Mouse (Mus musculus) liver, adult 2 months (tissue): ENCODE measurements around the gene 4933427D14Rik. TPM values are rescaled to one million over a fixed set of nuclear protein-coding genes. Genes with fewer than 3 reads are reported as not detected.

Source experiments
- DNase-seq: peaks from one replicate; pipeline ENCODE4 v3.0.0-alpha.2; 2011; ENCODE audit warnings: low read depth, low spot score; ENCODE audit errors: extremely low read depth
- H3K27ac ChIP-seq: fragments of 200-500 bp; replicated peaks from 2 replicates; pipeline ENCODE4 v1.5.1; 2012; ENCODE audit warnings: low read depth, mild to moderate bottlenecking, control low read depth, inconsistent platforms, low read length; ENCODE audit not compliant: insufficient read depth
- H3K27me3 ChIP-seq: fragments of 200-500 bp; 2 replicates; pipeline ENCODE4 v1.6.1; 2012; ENCODE audit warnings: mild to moderate bottlenecking, moderate library complexity, low read length, inconsistent platforms; ENCODE audit not compliant: control insufficient read depth, insufficient read depth
- H3K36me3 ChIP-seq: fragments of 200-500 bp; 2 replicates; pipeline ENCODE4 v1.6.1; 2012; ENCODE audit warnings: low read length, inconsistent platforms; ENCODE audit not compliant: control insufficient read depth, insufficient read depth
- H3K4me1 ChIP-seq: fragments of 200-500 bp; 2 replicates; pipeline ENCODE4 v1.6.1; 2011; ENCODE audit warnings: low read length; ENCODE audit not compliant: control insufficient read depth, insufficient read depth
- H3K4me3 ChIP-seq: fragments of 200-500 bp; 2 replicates; pipeline ENCODE4 v1.5.1; 2011; ENCODE audit warnings: low read depth, mild to moderate bottlenecking, control low read depth, low read length, moderate library complexity; ENCODE audit not compliant: insufficient read depth
- H3K79me2 ChIP-seq: fragments of 200-500 bp; 2 replicates; pipeline ENCODE4 v1.6.1; 2012; ENCODE audit warnings: inconsistent platforms, mild to moderate bottlenecking, low read length, moderate library complexity; ENCODE audit not compliant: control insufficient read depth, insufficient read depth
- H3K9ac ChIP-seq: fragments of 200-500 bp; 2 replicates; pipeline ENCODE4 v1.6.1; 2012; ENCODE audit warnings: low read depth, mild to moderate bottlenecking, control low read depth, inconsistent platforms, low read length
- CTCF ChIP-seq: fragments of 200-500 bp; IDR thresholded peaks from 2 replicates; pipeline ENCODE4 v1.5.1; 2011; ENCODE audit warnings: low read depth, low read length, control low read depth
- POLR2A ChIP-seq: fragments of 200-500 bp; IDR thresholded peaks from 2 replicates; pipeline ENCODE4 v1.6.1; 2011; ENCODE audit warnings: low read length, control low read depth; ENCODE audit not compliant: insufficient read depth; ENCODE audit errors: extremely low read depth
- WGBS: fragments of 180-500 bp; shearing (Covaris S2); methylation state at CpG from one replicate; pipeline ENCODE4 v1.1.7; 2018; 5-methylcytosine and 5-hydroxymethylcytosine counted together
- polyA plus RNA-seq: library from polyadenylated mRNA; depleted of rRNA; stranded (reverse); fragments of >200 nt; gene quantifications from 2 replicates; pipeline ENCODE4 v1.2.3, GENCODE M21; 2012
- total RNA-seq: library from RNA; depleted of rRNA; stranded (reverse); fragments of >200 nt; gene quantifications from 2 replicates; pipeline ENCODE4 v1.2.3, GENCODE M21; 2014

The 4933427D14Rik gene
- total and polyA plus RNA-seq, 2 experiments: 1.7 to 2.2 TPM

DNA sequence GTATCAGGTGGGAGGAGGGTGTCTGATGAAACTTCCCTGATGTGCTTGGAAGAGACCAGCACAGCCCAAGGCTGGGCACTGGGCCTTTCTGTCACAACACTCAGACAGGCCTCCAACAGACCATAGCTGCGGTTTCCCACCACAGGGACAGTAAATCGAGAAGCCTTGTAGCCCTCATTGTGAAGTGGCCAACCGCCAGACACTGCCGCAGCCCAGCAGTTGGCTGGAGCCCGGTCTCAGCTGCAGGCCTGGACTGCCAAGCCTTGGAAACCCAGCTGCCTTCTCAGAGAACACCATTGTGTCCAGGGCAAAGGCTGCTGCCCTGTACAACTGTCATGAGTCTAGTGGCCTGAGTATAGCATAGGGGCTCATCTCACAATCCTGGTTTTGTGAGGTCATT lies 26.8 kb upstream of the 4933427D14Rik start:
- H3K27ac ChIP-seq: no peak overlapping the region
- H3K4me1 ChIP-seq: no peaks in the 10 kb centered on the region
- no peak overlapping the region for H3K4me3 ChIP-seq
- H3K27me3 ChIP-seq: no peaks in the 10 kb centered on the region
- no peak overlapping the region for H3K9ac ChIP-seq
- no peaks in the 10 kb centered on the region for H3K36me3 ChIP-seq
- DNase-seq: no peak
- TF ChIP-seq POLR2A: no peak
- no peak for TF ChIP-seq CTCF
- WGBS: 83% methylated on average over 5 of the region's 5 CpGs
- no peaks in the 10 kb centered on the region for H3K79me2 ChIP-seq

DNA sequence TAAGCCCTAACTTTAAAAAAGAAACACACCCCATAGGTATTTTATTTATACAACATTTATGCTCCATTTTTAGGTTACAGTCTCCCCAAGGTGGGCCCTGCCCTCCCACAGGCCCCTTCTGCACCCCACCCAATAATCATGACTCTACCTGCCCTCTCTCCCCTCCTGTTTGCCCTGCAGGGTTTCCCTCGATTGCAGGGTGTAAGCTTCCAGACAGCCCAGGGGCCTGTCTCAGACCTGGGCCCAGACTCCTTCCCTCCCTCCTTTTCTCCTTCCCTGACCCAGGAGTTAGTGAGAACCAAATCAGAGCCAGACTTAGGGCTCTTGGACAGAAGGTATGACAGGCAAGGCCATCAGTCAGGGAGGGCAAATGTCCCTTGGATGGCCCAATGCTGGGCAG lies 25.7 kb upstream of the 4933427D14Rik start:
- no peaks in the 10 kb centered on the region for H3K79me2 ChIP-seq
- H3K27ac ChIP-seq: no peak overlapping the region
- no peaks in the 10 kb centered on the region for H3K36me3 ChIP-seq
- TF ChIP-seq POLR2A: no peak
- no peak for TF ChIP-seq CTCF
- 70% methylated on average over 1 of the region's 1 CpGs for WGBS
- DNase-seq: no peak
- no peaks in the 10 kb centered on the region for H3K27me3 ChIP-seq
- H3K4me1 ChIP-seq: no peaks in the 10 kb centered on the region
- no peak overlapping the region for H3K4me3 ChIP-seq
- no peak overlapping the region for H3K9ac ChIP-seq

DNA sequence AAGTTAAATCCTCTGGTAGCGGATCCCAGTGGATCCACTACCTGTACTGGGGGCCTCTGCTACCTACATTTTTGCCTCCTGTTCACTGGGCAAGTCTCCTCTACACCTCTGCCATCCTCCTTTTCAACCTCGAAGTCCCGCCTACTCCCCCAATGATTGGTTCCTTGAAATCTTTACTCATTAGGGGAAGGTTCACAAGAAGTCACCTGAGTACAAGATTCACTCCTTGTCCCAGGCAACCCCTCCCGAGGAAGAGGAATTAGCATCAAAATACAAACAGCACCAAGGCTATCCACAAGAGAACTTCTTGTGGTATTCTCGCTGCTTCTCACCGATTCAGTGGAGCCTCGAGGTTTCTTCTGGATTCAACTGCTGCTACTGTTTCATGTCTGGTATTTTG lies 24.8 kb upstream of the 4933427D14Rik start:
- DNase-seq: no peak
- no peaks in the 10 kb centered on the region for H3K79me2 ChIP-seq
- no peaks in the 10 kb centered on the region for H3K36me3 ChIP-seq
- no peak overlapping the region for H3K4me3 ChIP-seq
- WGBS: 91% methylated on average over 7 of the region's 7 CpGs
- H3K27ac ChIP-seq: no peak overlapping the region
- no peak overlapping the region for H3K9ac ChIP-seq
- no peaks in the 10 kb centered on the region for H3K27me3 ChIP-seq
- H3K4me1 ChIP-seq: no peaks in the 10 kb centered on the region
- TF ChIP-seq POLR2A (no peak), CTCF (no peak)

GRCm38 (mm10) chr11:72228513-72228912 lies 21.3 kb upstream of the 4933427D14Rik start:
- Histone ChIP-seq H3K9ac (no peak overlapping the region), H3K79me2 (no peaks in the 10 kb centered on the region), H3K4me1 (no peaks in the 10 kb centered on the region), H3K27ac (no peak overlapping the region), H3K36me3 (no peaks in the 10 kb centered on the region), H3K27me3 (no peaks in the 10 kb centered on the region), H3K4me3 (no peak overlapping the region)
- TF ChIP-seq POLR2A: no peak
- no peak for TF ChIP-seq CTCF
- DNase-seq: no peak
- 87% methylated on average over 4 of the region's 4 CpGs for WGBS

GRCm38 (mm10) chr11:72226901-72227300 lies 19.6 kb upstream of the 4933427D14Rik start:
- 79% methylated on average over 6 of the region's 6 CpGs for WGBS
- H3K4me3 ChIP-seq: no peak overlapping the region
- no peaks in the 10 kb centered on the region for H3K36me3 ChIP-seq
- no peak overlapping the region for H3K9ac ChIP-seq
- no peaks in the 10 kb centered on the region for H3K4me1 ChIP-seq
- H3K27ac ChIP-seq: no peak overlapping the region
- no peaks in the 10 kb centered on the region for H3K79me2 ChIP-seq
- H3K27me3 ChIP-seq: no peaks in the 10 kb centered on the region
- DNase-seq: no peak
- TF ChIP-seq CTCF: no peak
- TF ChIP-seq POLR2A: no peak

DNA sequence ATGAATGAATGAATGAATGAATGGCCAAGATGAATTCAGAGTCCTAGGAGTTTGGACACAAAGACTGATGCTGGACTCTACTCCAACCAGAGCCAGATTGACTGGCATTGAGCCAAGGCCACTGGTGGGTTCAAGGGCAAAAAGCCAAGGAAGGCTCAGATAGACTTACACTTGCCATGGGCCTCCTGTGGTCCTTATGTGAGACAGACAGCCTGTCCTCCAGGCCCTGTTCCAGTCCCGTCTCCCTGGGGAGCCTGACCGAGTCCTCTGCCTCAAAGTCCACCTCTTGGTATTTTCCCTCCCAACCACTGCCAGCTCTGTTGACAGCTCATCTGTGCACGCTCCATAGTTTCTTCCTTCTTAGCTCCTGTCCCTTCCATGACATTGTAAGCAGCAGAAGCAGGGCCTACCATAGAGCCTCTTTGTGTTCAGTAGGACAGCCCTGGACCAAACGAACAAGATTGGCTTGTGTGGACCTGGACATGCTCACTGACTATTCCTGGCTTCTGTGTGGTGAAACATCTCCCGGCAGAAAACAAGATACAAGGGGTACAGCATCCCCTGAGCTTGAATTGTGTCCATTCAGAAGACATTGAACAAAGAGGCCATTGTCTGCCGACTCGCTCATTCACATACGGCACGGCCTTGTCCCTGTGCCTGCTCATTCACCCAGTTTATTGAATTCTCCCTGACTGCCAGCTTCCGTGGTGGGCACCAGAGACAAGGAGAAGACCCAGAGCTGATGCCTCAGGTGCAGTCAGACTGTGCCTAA lies 18.9 kb upstream of the 4933427D14Rik start:
- no peak overlapping the region for H3K4me3 ChIP-seq
- no peak overlapping the region for H3K27ac ChIP-seq
- no peak for DNase-seq
- no peaks in the 10 kb centered on the region; the same call in 1 of the 2 replicates for H3K4me1 ChIP-seq
- H3K36me3 ChIP-seq: no peaks in the 10 kb centered on the region
- H3K27me3 ChIP-seq: no peaks in the 10 kb centered on the region
- no peaks in the 10 kb centered on the region for H3K79me2 ChIP-seq
- no peak overlapping the region for H3K9ac ChIP-seq
- TF ChIP-seq POLR2A (no peak), CTCF (no peak)
- WGBS: 83% methylated on average over 10 of the region's 10 CpGs
